Mouse (Mus musculus) megakaryocyte-erythroid progenitor cell, adult 5-6 weeks (primary cell): Measurements from ENCODE around the gene Ndufb4. TPM values are rescaled to one million over a fixed set of nuclear protein-coding genes. Genes with fewer than 3 reads are reported as not detected.
"Not testable (repeated sequence)": the region's sequence is repeated elsewhere in the genome, so short reads cannot be mapped to it uniquely, and the experiment has no call there.

Experiments
- ATAC-seq: replicated peaks from 2 replicates; pipeline ENCODE4 v1.8.0; 2016; ENCODE audit warnings: mild to moderate bottlenecking, inconsistent platforms; ENCODE audit not compliant: severe bottlenecking, poor library complexity, low FRiP score, low TSS enrichment
- total RNA-seq, 2 experiments: library from RNA; stranded (forward) in 1 of 2; stranded (reverse) in 1 of 2; fragments of 200-1000, 215-1000 nt in 1 of 2; fragments of >200 nt in 1 of 2; fragmentation: Nextera tagmentation in 1 of 2; gene quantifications; 2 replicates each; pipeline ENCODE4 v1.2.3; 2014 to 2017

Gene Ndufb4
- total RNA-seq, 2 experiments from 2014 or later, result 30.6 to 48.1 TPM

- ATAC-seq, result no peak
These were observed 8.5 kb downstream of the Ndufb4 start for GRCm38 (mm10) chr16:37645799-37646198.

GRCm38 (mm10) chr16:37645211-37645610 is 9.0 kb downstream of the Ndufb4 start:
- ATAC-seq, result no peak

- no peak for ATAC-seq
These were observed 9.8 kb downstream of the Ndufb4 start for GRCm38 (mm10) chr16:37644486-37644885.

- not testable (repeated sequence) for ATAC-seq
These were observed 13.7 kb downstream of the Ndufb4 start for GRCm38 (mm10) chr16:37640522-37640921.

- no peak for ATAC-seq
These were observed 16.5 kb downstream of the Ndufb4 start for GRCm38 (mm10) chr16:37637802-37638201.

GRCm38 (mm10) chr16:37636107-37636506 is 18.1 kb downstream of the Ndufb4 start:
- ATAC-seq, result no peak

GRCm38 (mm10) chr16:37635095-37635494 is 19.2 kb downstream of the Ndufb4 start:
- no peak for ATAC-seq

- ATAC-seq, result no peak
These were observed 19.7 kb downstream of the Ndufb4 start for GRCm38 (mm10) chr16:37634578-37634977.

GRCm38 (mm10) chr16:37629011-37629410 is 25.2 kb downstream of the Ndufb4 start:
- ATAC-seq, result no peak

GRCm38 (mm10) chr16:37628336-37628735 is 25.9 kb downstream of the Ndufb4 start:
- no peak for ATAC-seq

- no peak for ATAC-seq
These were observed 27.8 kb downstream of the Ndufb4 start for GRCm38 (mm10) chr16:37626388-37626949.

- ATAC-seq, result no peak
These were observed 31.3 kb downstream of the Ndufb4 start for GRCm38 (mm10) chr16:37622919-37623318.

- ATAC-seq, result no peak
These were observed 31.9 kb downstream of the Ndufb4 start for GRCm38 (mm10) chr16:37622403-37622802.

GRCm38 (mm10) chr16:37617695-37618094 is 36.6 kb downstream of the Ndufb4 start:
- no peak for ATAC-seq

GRCm38 (mm10) chr16:37616104-37616503 is 38.1 kb downstream of the Ndufb4 start:
- ATAC-seq, result no peak

- no peak for ATAC-seq
These were observed 38.8 kb downstream of the Ndufb4 start for GRCm38 (mm10) chr16:37615429-37615828.

GRCm38 (mm10) chr16:37614540-37614939 is 39.7 kb downstream of the Ndufb4 start:
- no peak for ATAC-seq

- no peak for ATAC-seq
These were observed 42.2 kb downstream of the Ndufb4 start for GRCm38 (mm10) chr16:37612013-37612412.

GRCm38 (mm10) chr16:37611072-37611471 is 43.2 kb downstream of the Ndufb4 start:
- ATAC-seq, result no peak

- no peak for ATAC-seq
These were observed 43.9 kb downstream of the Ndufb4 start for GRCm38 (mm10) chr16:37610333-37610732.

GRCm38 (mm10) chr16:37604243-37604642 is 50.0 kb downstream of the Ndufb4 start:
- ATAC-seq, result no peak

- ATAC-seq, result no peak
These were observed 50.8 kb downstream of the Ndufb4 start for GRCm38 (mm10) chr16:37603431-37603830.
